ENCODE assay signal across 11 mouse cellular contexts in genomic region chr14:123376167-123376855, GRCm38 (mm10).
DNase-seq lines count a peak whose midpoint lies in the region; ATAC-seq and TF ChIP-seq lines count a peak whose summit lies in the region.
"Had no signal": no experiment of that assay in that cellular context is flagged by ENCODE, and none has a peak within 500 bp of the region (broad histone marks: within the 10 kb centered on the region; RNA-seq: fewer than 3 reads in every experiment).

No protein-coding gene starts in this region.

- H3K9me3 ChIP-seq in forebrain, embryonic 16.5 days (ENCODE audit: control insufficient read depth, low read length): no peaks in the 10 kb centered on the region
- no peaks in the 10 kb centered on the region for H3K9me3 ChIP-seq in midbrain, postnatal 0 days (ENCODE audit: low read length)
- H3K9me3 ChIP-seq: limb, embryonic 10.5 days; stomach, embryonic 15.5 days had no signal

- peak; percentile 83 for DNase-seq in brain, adult 2 months (ENCODE audit: low read depth, low spot score)
- peak; percentile 18 for DNase-seq in layer of hippocampus, adult 9-10 months (ENCODE audit: low spot score)
- peak; percentile 45 for DNase-seq in midbrain, postnatal 0 days (ENCODE audit: low spot score)
- DNase-seq in kidney, adult 18-20 months: no peak
- DNase-seq in urinary bladder, adult 18-20 months (ENCODE audit: low spot score in 2 of 2): no peak
- DNase-seq in adrenal gland, postnatal 10 days: no peak
- DNase-seq: kidney, adult 8-10 months had no signal

- H3K4me1 ChIP-seq in forebrain, embryonic 16.5 days (replicated peaks; ENCODE audit: control insufficient read depth, insufficient read depth, low read length): peaks cover 1% of the 10 kb centered on the region; the same call in 1 of the 2 replicates
- no peaks in the 10 kb centered on the region for H3K4me1 ChIP-seq in midbrain, postnatal 0 days (ENCODE audit: insufficient read depth, low read length)
- H3K4me1 ChIP-seq: limb, embryonic 10.5 days; stomach, embryonic 15.5 days had no signal

- no peak overlapping the region for H3K4me3 ChIP-seq in forebrain, embryonic 16.5 days (replicated peaks; ENCODE audit: low read length)
- no peak overlapping the region for H3K4me3 ChIP-seq in midbrain, postnatal 0 days (ENCODE audit: low read depth, low read length)
- H3K4me3 ChIP-seq: limb, embryonic 10.5 days; stomach, embryonic 15.5 days had no signal

- H3K36me3 ChIP-seq in forebrain, embryonic 16.5 days (ENCODE audit: control insufficient read depth, insufficient read depth): no peaks in the 10 kb centered on the region
- no peaks in the 10 kb centered on the region for H3K36me3 ChIP-seq in midbrain, postnatal 0 days (ENCODE audit: insufficient read depth, low read length)
- H3K36me3 ChIP-seq: limb, embryonic 10.5 days; stomach, embryonic 15.5 days had no signal

- H3K4me2 ChIP-seq in forebrain, embryonic 16.5 days (ENCODE audit: low read length): no peak overlapping the region
- H3K4me2 ChIP-seq in midbrain, postnatal 0 days (ENCODE audit: low read depth, low read length, poor library complexity, severe bottlenecking): no peak overlapping the region
- H3K4me2 ChIP-seq: stomach, embryonic 15.5 days had no signal

- no peak overlapping the region for H3K27ac ChIP-seq in forebrain, embryonic 16.5 days (ENCODE audit: low read length)
- no peak overlapping the region for H3K27ac ChIP-seq in midbrain, postnatal 0 days (ENCODE audit: low read depth, low read length)
- H3K27ac ChIP-seq: limb, embryonic 10.5 days; stomach, embryonic 15.5 days had no signal

- 68% methylated on average over 7 of the region's 7 CpGs for WGBS in forebrain, embryonic 16.5 days
- WGBS in midbrain, postnatal 0 days: 51% methylated on average over 7 of the region's 7 CpGs

- H3K27me3 ChIP-seq in forebrain, embryonic 16.5 days (replicated peaks; ENCODE audit: control insufficient read depth, insufficient read depth, low read length): no peaks in the 10 kb centered on the region
- H3K27me3 ChIP-seq in midbrain, postnatal 0 days (ENCODE audit: insufficient read depth, low read length): no peaks in the 10 kb centered on the region
- H3K27me3 ChIP-seq: stomach, embryonic 15.5 days had no signal

- peak; percentile 75 for ATAC-seq in forebrain, embryonic 16.5 days
- peak; percentile 56; the same call in 1 of the 2 replicates for ATAC-seq in midbrain, postnatal 0 days (ENCODE audit: low FRiP score)
- ATAC-seq in megakaryocyte-erythroid progenitor cell, adult 5-6 weeks (replicated peaks; ENCODE audit: low FRiP score, low TSS enrichment, poor library complexity, severe bottlenecking): no peak

- no peak overlapping the region for H3K9ac ChIP-seq in forebrain, embryonic 16.5 days (replicated peaks; ENCODE audit: low read depth, low read length)
- no peak overlapping the region for H3K9ac ChIP-seq in midbrain, postnatal 0 days (replicated peaks; ENCODE audit: low read length, poor library complexity, severe bottlenecking)
- H3K9ac ChIP-seq: stomach, embryonic 15.5 days had no signal

- TF ChIP-seq CTCF in midbrain, postnatal 0 days (IDR thresholded peaks at IDR 0.05): no peak

Comparison
In these comparisons a context has a peak if more than half of its experiments do, and no peak if none do; other contexts are left out.
1. DNase-seq: peak in brain, adult 2 months (single experiment), layer of hippocampus, adult 9-10 months (single experiment) and midbrain, postnatal 0 days (single experiment); none in kidney, adult 18-20 months (single experiment), urinary bladder, adult 18-20 months (0 of 2) and adrenal gland, postnatal 10 days (single experiment).